Mouse (Mus musculus): ENCODE data around the gene Gucy2e.

GRCm38 (mm10) chr11:69179512-69179911 lies 57.3 kb downstream of the Gucy2e start:
- TF ChIP-seq CTCF (IDR thresholded peaks at IDR 0.05; ENCODE audit: extremely low read depth, insufficient read length, insufficient replicate concordance, low read depth, low read length) (no peak), POLR2A (IDR thresholded peaks at IDR 0.05; ENCODE audit: low read depth, low read length) (no peak)

All from small intestine, adult 2 months (tissue).